Mouse (Mus musculus): ENCODE measurements around the gene Gskip.

The Gskip gene

GRCm38 (mm10) chr12:105683933-105684901, at the start of gene Gskip:
Gene Gskip, plus strand, starts transcription at chr12:105684829.
- DNase-seq = peak; percentile 61 to 67

- DNase-seq = peak in 1 of 2 experiments; percentile 36
These were observed 48.1 kb upstream of the Gskip start for GRCm38 (mm10) chr12:105636551-105636950.

GRCm38 (mm10) chr12:105637554-105637953, 47.1 kb upstream of the Gskip start:
- DNase-seq = peak in 1 of 2 experiments; percentile 35

- DNase-seq = no peak
These were observed 41.8 kb upstream of the Gskip start for GRCm38 (mm10) chr12:105642770-105643321.

- DNase-seq = no peak
These were observed 28.8 kb upstream of the Gskip start for GRCm38 (mm10) chr12:105655850-105656249.

- DNase-seq = no peak
These were observed 8.4 kb upstream of the Gskip start for GRCm38 (mm10) chr12:105676274-105676673.

- DNase-seq = no peak
These were observed 6.4 kb upstream of the Gskip start for GRCm38 (mm10) chr12:105678211-105678610.

GRCm38 (mm10) chr12:105678762-105679161, 5.9 kb upstream of the Gskip start:
- DNase-seq = no peak

GRCm38 (mm10) chr12:105685001-105685691, 517 bp downstream of the Gskip start, which contains the start of gene Atg2b:
Gene Atg2b, minus strand, starts transcription at chr12:105685211.
- DNase-seq = peak; percentile 97 to 98

- DNase-seq = peak in 1 of 2 experiments; percentile 14
These were observed 2.2 kb downstream of the Gskip start for GRCm38 (mm10) chr12:105686791-105687190.

- DNase-seq = peak; percentile 6 to 15
These were observed 2.8 kb downstream of the Gskip start for GRCm38 (mm10) chr12:105687416-105687815.

GRCm38 (mm10) chr12:105688546-105688945, 3.9 kb downstream of the Gskip start:
- no peak for DNase-seq

GRCm38 (mm10) chr12:105689435-105689834, 4.8 kb downstream of the Gskip start:
- DNase-seq = no peak

- DNase-seq = no peak
These were observed 9.4 kb downstream of the Gskip start for GRCm38 (mm10) chr12:105694021-105694420.

GRCm38 (mm10) chr12:105695848-105696247, 11.2 kb downstream of the Gskip start:
- no peak for DNase-seq

GRCm38 (mm10) chr12:105697104-105697780, 12.6 kb downstream of the Gskip start:
- DNase-seq = no peak

GRCm38 (mm10) chr12:105700433-105700832, 15.8 kb downstream of the Gskip start:
- no peak for DNase-seq

- peak; percentile 74 to 88 for DNase-seq
These were observed 21.3 kb downstream of the Gskip start, which contains the start of gene Ak7 for GRCm38 (mm10) chr12:105705799-105706487. Gene Ak7, plus strand, starts transcription at chr12:105705976.

GRCm38 (mm10) chr12:105718616-105719015, 34.0 kb downstream of the Gskip start:
- DNase-seq = peak; percentile 18 to 60

- no peak for DNase-seq
These were observed 35.6 kb downstream of the Gskip start for GRCm38 (mm10) chr12:105720196-105720595.

GRCm38 (mm10) chr12:105721452-105722132, 37.0 kb downstream of the Gskip start:
- DNase-seq = no peak
